9 mouse cellular contexts compared by ENCODE assay signal in genomic region chr2:180219145-180219943, GRCm38 (mm10). TPM values are rescaled to one million over a fixed set of nuclear protein-coding genes. Genes with fewer than 3 reads are reported as not detected.
A peak's percentile ranks its signal among the peaks of the same experiment; 100 is the strongest.
DNase-seq lines count a peak whose midpoint lies in the region; ATAC-seq lines count a peak whose summit lies in the region.
"Had no signal": no experiment of that assay in that cellular context is flagged by ENCODE, and none has a peak within 500 bp of the region (broad histone marks: within the 10 kb centered on the region; RNA-seq: fewer than 3 reads in every experiment).

No protein-coding gene starts in this region.

- H3K9me3 ChIP-seq in hindbrain, embryonic 13.5 days = no peaks in the 10 kb centered on the region
- H3K9me3 ChIP-seq in hindbrain, embryonic 12.5 days (replicated peaks) = no peaks in the 10 kb centered on the region
- no peaks in the 10 kb centered on the region for H3K9me3 ChIP-seq in neural tube, embryonic 13.5 days
- H3K9me3 ChIP-seq in intestine, embryonic 14.5 days (ENCODE audit: control insufficient read depth, low read length) = no peaks in the 10 kb centered on the region
- H3K9me3 ChIP-seq in stomach, embryonic 16.5 days (replicated peaks; ENCODE audit: control insufficient read depth, low read length) = no peaks in the 10 kb centered on the region

- 0 out of 2 replicates have a peak, but pooled peaks have one; percentile 18 for ATAC-seq in hindbrain, embryonic 13.5 days (ENCODE audit: low FRiP score)
- ATAC-seq in hindbrain, embryonic 12.5 days (ENCODE audit: low FRiP score) = no peak
- no peak for ATAC-seq in neural tube, embryonic 13.5 days (ENCODE audit: low read depth)
- no peak for ATAC-seq in intestine, embryonic 14.5 days (replicated peaks; ENCODE audit: low FRiP score, low TSS enrichment, low read depth)
- ATAC-seq in stomach, embryonic 16.5 days (ENCODE audit: insufficient read depth, low FRiP score) = no peak

- H3K27ac ChIP-seq in hindbrain, embryonic 13.5 days = peak overlapping the region; percentile 23; the same call in 1 of the 2 replicates
- no peak overlapping the region for H3K27ac ChIP-seq in hindbrain, embryonic 12.5 days
- 0 out of 2 replicates have a peak overlapping the region, but pooled peaks have one; percentile 23 for H3K27ac ChIP-seq in neural tube, embryonic 13.5 days (replicated peaks)
- peak overlapping the region; percentile 47; the same call in 1 of the 2 replicates for H3K27ac ChIP-seq in intestine, embryonic 14.5 days (ENCODE audit: low read depth)
- H3K27ac ChIP-seq in stomach, embryonic 16.5 days (ENCODE audit: low read length) = peak overlapping the region; percentile 66

- H3K4me3 ChIP-seq in hindbrain, embryonic 13.5 days = no peak overlapping the region
- no peak overlapping the region for H3K4me3 ChIP-seq in hindbrain, embryonic 12.5 days
- H3K4me3 ChIP-seq in neural tube, embryonic 13.5 days = no peak overlapping the region
- no peak overlapping the region for H3K4me3 ChIP-seq in intestine, embryonic 14.5 days (ENCODE audit: low read depth, low read length)
- H3K4me3 ChIP-seq in stomach, embryonic 16.5 days (replicated peaks; ENCODE audit: low read length) = no peak overlapping the region

- no peaks in the 10 kb centered on the region for H3K36me3 ChIP-seq in hindbrain, embryonic 13.5 days
- no peaks in the 10 kb centered on the region for H3K36me3 ChIP-seq in hindbrain, embryonic 12.5 days
- no peaks in the 10 kb centered on the region for H3K36me3 ChIP-seq in neural tube, embryonic 13.5 days
- H3K36me3 ChIP-seq in intestine, embryonic 14.5 days (ENCODE audit: control insufficient read depth, insufficient read depth, low read length) = no peaks in the 10 kb centered on the region
- no peaks in the 10 kb centered on the region for H3K36me3 ChIP-seq in stomach, embryonic 16.5 days (ENCODE audit: control insufficient read depth, insufficient read depth, low read length)

- no peak overlapping the region for H3K4me2 ChIP-seq in hindbrain, embryonic 13.5 days
- H3K4me2 ChIP-seq in hindbrain, embryonic 12.5 days (replicated peaks) = no peak overlapping the region
- no peak overlapping the region for H3K4me2 ChIP-seq in neural tube, embryonic 13.5 days
- no peak overlapping the region for H3K4me2 ChIP-seq in intestine, embryonic 14.5 days (ENCODE audit: low read length)
- no peak overlapping the region for H3K4me2 ChIP-seq in stomach, embryonic 16.5 days (ENCODE audit: low read depth, low read length)

- no peak overlapping the region for H3K9ac ChIP-seq in hindbrain, embryonic 13.5 days
- no peak overlapping the region for H3K9ac ChIP-seq in hindbrain, embryonic 12.5 days
- no peak overlapping the region for H3K9ac ChIP-seq in neural tube, embryonic 13.5 days
- H3K9ac ChIP-seq in intestine, embryonic 14.5 days (ENCODE audit: low read length) = no peak overlapping the region
- H3K9ac ChIP-seq in stomach, embryonic 16.5 days (ENCODE audit: low read length) = peak overlapping the region; percentile 40; the same call in 1 of the 2 replicates

- H3K4me1 ChIP-seq in hindbrain, embryonic 13.5 days (replicated peaks) = peaks cover 34% of the 10 kb centered on the region
- peaks cover 30% of the 10 kb centered on the region for H3K4me1 ChIP-seq in hindbrain, embryonic 12.5 days
- H3K4me1 ChIP-seq in neural tube, embryonic 13.5 days (replicated peaks) = peaks cover 38% of the 10 kb centered on the region
- H3K4me1 ChIP-seq in intestine, embryonic 14.5 days (replicated peaks; ENCODE audit: control insufficient read depth, insufficient read depth, low read length) = peaks cover 62% of the 10 kb centered on the region
- H3K4me1 ChIP-seq in stomach, embryonic 16.5 days (ENCODE audit: control insufficient read depth, insufficient read depth, low read length) = peaks cover 73% of the 10 kb centered on the region

- peaks cover 21% of the 10 kb centered on the region for H3K27me3 ChIP-seq in hindbrain, embryonic 13.5 days
- peaks cover 23% of the 10 kb centered on the region for H3K27me3 ChIP-seq in hindbrain, embryonic 12.5 days
- peaks cover 18% of the 10 kb centered on the region for H3K27me3 ChIP-seq in neural tube, embryonic 13.5 days
- H3K27me3 ChIP-seq in intestine, embryonic 14.5 days (replicated peaks; ENCODE audit: control insufficient read depth, insufficient read depth, low read length) = no peaks in the 10 kb centered on the region
- H3K27me3 ChIP-seq in stomach, embryonic 16.5 days (ENCODE audit: control insufficient read depth, insufficient read depth, low read length) = no peaks in the 10 kb centered on the region

- WGBS in hindbrain, embryonic 13.5 days = 76% methylated on average over 15 of the region's 15 CpGs
- 77% methylated on average over 15 of the region's 15 CpGs for WGBS in hindbrain, embryonic 12.5 days
- 81% methylated on average over 15 of the region's 15 CpGs for WGBS in neural tube, embryonic 13.5 days
- WGBS in intestine, embryonic 14.5 days = 80% methylated on average over 15 of the region's 15 CpGs
- 79% methylated on average over 15 of the region's 15 CpGs for WGBS in stomach, embryonic 16.5 days

- no peak for DNase-seq in neural tube, embryonic 10.5 days (ENCODE audit: extremely low spot score, low spot score)
- no peak for DNase-seq in intestine, embryonic 14.5 days (ENCODE audit: low spot score)
- no peak for DNase-seq in c-Kit-positive CD71-positive TER-119-positive erythroid progenitor cells, embryonic 14.5 days (ENCODE audit: low spot score)
- no peak for DNase-seq in cerebellum, adult 11 months
- DNase-seq: layer of hippocampus, adult 9-11 months had no signal

RNA-seq across cellular contexts. Expression of gene Lama5, which starts 6.3 kb away (rescaled TPM):
- 1.9 and 2.1 TPM in 2 replicates for polyA plus RNA-seq in hindbrain, embryonic 13.5 days (2015; fragmentation: Nextera tagmentation; extraction: Ambion mirVana)
- polyA plus RNA-seq in hindbrain, embryonic 12.5 days (2016; fragmentation: Nextera tagmentation; extraction: Ambion mirVana) = 5.8 and 8.7 TPM in 2 replicates
- 2.0 and 2.4 TPM in 2 replicates for polyA plus RNA-seq in neural tube, embryonic 13.5 days (2015; fragmentation: Nextera tagmentation; extraction: Ambion mirVana)
- 63.7 and 65.1 TPM in 2 replicates for polyA plus RNA-seq in intestine, embryonic 14.5 days (2014; fragmentation: Nextera tagmentation; extraction: Ambion mirVana)
- 61.3 and 64.6 TPM in 2 replicates for polyA plus RNA-seq in stomach, embryonic 16.5 days (2015; fragmentation: Nextera tagmentation; extraction: Ambion mirVana)

RNA-seq across cellular contexts. Expression of gene Rps21, which starts 37.8 kb away (rescaled TPM):
- polyA plus RNA-seq in hindbrain, embryonic 13.5 days (2015; fragmentation: Nextera tagmentation; extraction: Ambion mirVana) = 444 and 445 TPM in 2 replicates
- 393 and 423 TPM in 2 replicates for polyA plus RNA-seq in hindbrain, embryonic 12.5 days (2016; fragmentation: Nextera tagmentation; extraction: Ambion mirVana)
- 362 and 435 TPM in 2 replicates for polyA plus RNA-seq in neural tube, embryonic 13.5 days (2015; fragmentation: Nextera tagmentation; extraction: Ambion mirVana)
- 771 and 871 TPM in 2 replicates for polyA plus RNA-seq in intestine, embryonic 14.5 days (2014; fragmentation: Nextera tagmentation; extraction: Ambion mirVana)
- polyA plus RNA-seq in stomach, embryonic 16.5 days (2015; fragmentation: Nextera tagmentation; extraction: Ambion mirVana) = 408 and 537 TPM in 2 replicates

RNA-seq across cellular contexts. Expression of gene Adrm1, which starts 48.1 kb away (rescaled TPM):
- polyA plus RNA-seq in hindbrain, embryonic 13.5 days (2015; fragmentation: Nextera tagmentation; extraction: Ambion mirVana) = 208 and 213 TPM in 2 replicates
- 198 and 200 TPM in 2 replicates for polyA plus RNA-seq in hindbrain, embryonic 12.5 days (2016; fragmentation: Nextera tagmentation; extraction: Ambion mirVana)
- 190 and 208 TPM in 2 replicates for polyA plus RNA-seq in neural tube, embryonic 13.5 days (2015; fragmentation: Nextera tagmentation; extraction: Ambion mirVana)
- 159 TPM in 2 replicates for polyA plus RNA-seq in intestine, embryonic 14.5 days (2014; fragmentation: Nextera tagmentation; extraction: Ambion mirVana)
- 154 and 171 TPM in 2 replicates for polyA plus RNA-seq in stomach, embryonic 16.5 days (2015; fragmentation: Nextera tagmentation; extraction: Ambion mirVana)

RNA-seq across cellular contexts. Expression of gene Cables2, which starts 54.0 kb away (rescaled TPM):
- 19.8 and 20.8 TPM in 2 replicates for polyA plus RNA-seq in hindbrain, embryonic 13.5 days (2015; fragmentation: Nextera tagmentation; extraction: Ambion mirVana)
- 29.4 and 29.5 TPM in 2 replicates for polyA plus RNA-seq in hindbrain, embryonic 12.5 days (2016; fragmentation: Nextera tagmentation; extraction: Ambion mirVana)
- 22.0 and 23.9 TPM in 2 replicates for polyA plus RNA-seq in neural tube, embryonic 13.5 days (2015; fragmentation: Nextera tagmentation; extraction: Ambion mirVana)
- 17.1 and 20.3 TPM in 2 replicates for polyA plus RNA-seq in intestine, embryonic 14.5 days (2014; fragmentation: Nextera tagmentation; extraction: Ambion mirVana)
- polyA plus RNA-seq in stomach, embryonic 16.5 days (2015; fragmentation: Nextera tagmentation; extraction: Ambion mirVana) = 4.3 and 4.6 TPM in 2 replicates
